Comparison of ENCODE assay signal across 8 mouse cellular contexts in genomic region chr11:69272122-69272740, GRCm38 (mm10). TPM values are rescaled to one million over a fixed set of nuclear protein-coding genes. Genes with fewer than 3 reads are reported as not detected.
DNase-seq lines count a peak whose midpoint lies in the region; ATAC-seq lines count a peak whose summit lies in the region.

No protein-coding gene starts in this region.

- no peak for ATAC-seq in frontal cortex, adult (ENCODE audit: low TSS enrichment)
- ATAC-seq in common myeloid progenitor, adult 5-6 weeks (replicated peaks; ENCODE audit: low read depth, poor library complexity, severe bottlenecking), result peak; percentile 69

- peak; percentile 41 to 92 for DNase-seq in frontal cortex, adult 2 months (ENCODE audit: extremely low spot score in 1 of 2, low spot score in 1 of 2)
- peak; percentile 48 for DNase-seq in WW6 (ENCODE audit: low read depth, low spot score)
- DNase-seq in heart, postnatal 14 days, result peak; percentile 83 to 90
- DNase-seq in left cerebral cortex, adult 9 months (ENCODE audit: low spot score in 2 of 2), result peak; percentile 44 to 82
- DNase-seq in naive thymus-derived CD4-positive, alpha-beta T cell, adult 2 months (ENCODE audit: low read depth), result peak; percentile 91
- peak; percentile 93 for DNase-seq in testis, postnatal 10 days (ENCODE audit: low spot score)

- intact Hi-C loops in heart, postnatal 14 days (cut with DNase I), result loop anchor here (1.0 kb wide), 1 partner anchor 115 kb away; no protein-coding TSS in a partner anchor

RNA-seq across cellular contexts. Expression of gene Gucy2e, which starts 35.4 kb away (rescaled TPM):
- 0.92 and 1.00 TPM in 2 replicates for polyA plus RNA-seq in frontal cortex, adult 2 months (2012; rRNA removed)
- total RNA-seq in common myeloid progenitor, adult 5-6 weeks (2017), result 0.14 TPM in 1 of 2 replicates, not detected in the other
- total RNA-seq in heart, postnatal 14 days (2021), result 1 to 10 TPM in 1 of 2 experiments, under 1 TPM in 1; 1.00 to 1.3 TPM

RNA-seq across cellular contexts. Expression of gene Cntrob, which starts 51.3 kb away (rescaled TPM):
- 27.8 and 31.3 TPM in 2 replicates for polyA plus RNA-seq in frontal cortex, adult 2 months (2012; rRNA removed)
- total RNA-seq in common myeloid progenitor, adult 5-6 weeks (2017), result 20.3 and 26.5 TPM in 2 replicates
- total RNA-seq in heart, postnatal 14 days (2021), result 1 to 10 TPM; 3.4 to 6.1 TPM

RNA-seq across cellular contexts. Expression of gene Trappc1, which starts 51.5 kb away (rescaled TPM):
- polyA plus RNA-seq in frontal cortex, adult 2 months (2012; rRNA removed), result 73.4 and 85.0 TPM in 2 replicates
- total RNA-seq in common myeloid progenitor, adult 5-6 weeks (2017), result 75.4 and 87.8 TPM in 2 replicates
- total RNA-seq in heart, postnatal 14 days (2021), result 10 to 100 TPM; 54.0 to 61.4 TPM

RNA-seq across cellular contexts. Expression of gene Kcnab3, which starts 53.8 kb away (rescaled TPM):
- 105 and 109 TPM in 2 replicates for polyA plus RNA-seq in frontal cortex, adult 2 months (2012; rRNA removed)
- total RNA-seq in common myeloid progenitor, adult 5-6 weeks (2017), result 0.05 TPM in 1 of 2 replicates, not detected in the other
- under 1 TPM; 0.51 to 0.67 TPM for total RNA-seq in heart, postnatal 14 days (2021)
